Mouse (Mus musculus) testis, postnatal 10 days (tissue): ENCODE measurements at regions not wholly inside any gene's neighbourhood (a gene's known extent, or its start where the extent isn't known, plus 50 kb on each side); places are given as distances from the start of the nearest gene placed in this dataset.
A peak's percentile ranks its signal among the peaks of the same experiment; 100 is the strongest.

Experiments used
- DNase-seq: peaks from one replicate; pipeline ENCODE4 v3.0.0; 2021; ENCODE audit warnings: low spot score

DNA sequence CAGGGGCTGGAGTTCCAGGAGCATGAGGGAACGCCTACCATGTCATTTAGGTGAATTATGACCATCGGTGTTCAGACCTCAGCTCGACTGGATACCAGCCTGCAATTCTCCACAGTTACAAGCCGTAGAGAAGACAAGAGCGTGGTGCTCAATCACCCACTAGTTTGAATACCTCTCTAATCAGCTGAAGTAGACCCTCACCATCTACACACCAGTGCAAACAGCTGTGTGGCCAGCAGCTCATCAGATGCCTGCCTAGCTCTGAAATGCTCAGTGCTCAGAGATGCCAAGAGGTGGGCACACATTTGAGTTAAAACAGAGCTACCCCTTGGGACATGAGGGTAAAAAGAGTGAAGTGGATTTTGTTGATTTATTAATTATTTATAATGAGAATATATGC, 660.2 kb downstream of the Magi1 start:
- no peak for DNase-seq

DNA sequence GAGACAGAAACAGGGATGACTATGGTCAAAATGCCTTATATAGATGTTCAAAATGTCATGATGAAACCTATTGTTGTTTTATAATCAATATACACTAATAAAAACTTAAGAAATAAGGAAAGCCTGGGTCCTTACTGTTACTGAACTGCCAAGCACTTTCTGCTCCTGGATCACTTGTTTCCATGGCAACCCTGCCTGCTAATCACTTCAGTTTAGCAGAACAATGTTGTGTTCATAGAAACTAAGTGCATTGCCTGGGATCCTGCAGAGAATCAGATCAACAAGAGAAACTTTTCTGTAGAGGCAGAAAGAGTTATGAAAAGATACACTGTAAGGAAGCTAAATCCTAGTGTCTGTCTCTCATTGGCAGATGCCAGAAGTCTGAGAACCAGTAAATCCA, 666.8 kb downstream of the Magi1 start:
- no peak for DNase-seq

GRCm38 (mm10) chr6:93600376-93600775, 657.1 kb upstream of the Adamts9 start:
- DNase-seq, result peak; percentile 50

DNA sequence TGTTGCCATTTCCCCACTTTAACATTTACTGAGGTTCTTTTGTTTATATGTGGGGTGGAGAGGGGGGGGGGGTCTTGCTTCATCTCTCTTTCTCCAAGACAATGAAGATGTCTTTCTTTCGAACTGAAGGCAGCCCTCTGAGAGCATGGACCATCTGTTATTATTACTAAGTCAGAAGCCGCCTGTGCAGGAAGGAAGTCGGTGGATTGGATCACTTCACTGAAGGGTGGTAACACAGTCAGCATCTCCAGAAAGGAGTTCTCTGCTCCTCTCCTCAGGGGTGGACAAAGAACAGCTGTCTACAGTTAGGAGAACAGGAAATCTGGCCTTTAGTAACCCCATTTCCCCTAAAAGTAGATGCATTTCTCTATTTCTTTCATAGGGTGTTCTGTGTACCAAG, 656.1 kb upstream of the Adamts9 start:
- no peak for DNase-seq

- DNase-seq, result no peak
Observed at GRCm38 (mm10) chr6:93589935-93590334, 646.6 kb upstream of the Adamts9 start.

GRCm38 (mm10) chr6:93586871-93587270, 643.6 kb upstream of the Adamts9 start:
- no peak for DNase-seq

- DNase-seq, result no peak
Observed at GRCm38 (mm10) chr6:93581141-93581540, 637.8 kb upstream of the Adamts9 start.

GRCm38 (mm10) chr6:93580716-93581115, 637.4 kb upstream of the Adamts9 start:
- DNase-seq, result no peak

- DNase-seq, result no peak
Observed at GRCm38 (mm10) chr6:93575249-93575648, 632.0 kb upstream of the Adamts9 start.

GRCm38 (mm10) chr6:93573679-93574635, 630.7 kb upstream of the Adamts9 start:
- no peak for DNase-seq

GRCm38 (mm10) chr6:93569866-93570265, 626.6 kb upstream of the Adamts9 start:
- DNase-seq, result no peak

- no peak for DNase-seq
Observed at GRCm38 (mm10) chr6:93569211-93569610, 625.9 kb upstream of the Adamts9 start.

- no peak for DNase-seq
Observed at GRCm38 (mm10) chr6:93566661-93567060, 623.4 kb upstream of the Adamts9 start.

GRCm38 (mm10) chr6:93548311-93548710, 605.0 kb upstream of the Adamts9 start:
- no peak for DNase-seq

- no peak for DNase-seq
Observed at GRCm38 (mm10) chr6:93544246-93544645, 601.0 kb upstream of the Adamts9 start.

DNA sequence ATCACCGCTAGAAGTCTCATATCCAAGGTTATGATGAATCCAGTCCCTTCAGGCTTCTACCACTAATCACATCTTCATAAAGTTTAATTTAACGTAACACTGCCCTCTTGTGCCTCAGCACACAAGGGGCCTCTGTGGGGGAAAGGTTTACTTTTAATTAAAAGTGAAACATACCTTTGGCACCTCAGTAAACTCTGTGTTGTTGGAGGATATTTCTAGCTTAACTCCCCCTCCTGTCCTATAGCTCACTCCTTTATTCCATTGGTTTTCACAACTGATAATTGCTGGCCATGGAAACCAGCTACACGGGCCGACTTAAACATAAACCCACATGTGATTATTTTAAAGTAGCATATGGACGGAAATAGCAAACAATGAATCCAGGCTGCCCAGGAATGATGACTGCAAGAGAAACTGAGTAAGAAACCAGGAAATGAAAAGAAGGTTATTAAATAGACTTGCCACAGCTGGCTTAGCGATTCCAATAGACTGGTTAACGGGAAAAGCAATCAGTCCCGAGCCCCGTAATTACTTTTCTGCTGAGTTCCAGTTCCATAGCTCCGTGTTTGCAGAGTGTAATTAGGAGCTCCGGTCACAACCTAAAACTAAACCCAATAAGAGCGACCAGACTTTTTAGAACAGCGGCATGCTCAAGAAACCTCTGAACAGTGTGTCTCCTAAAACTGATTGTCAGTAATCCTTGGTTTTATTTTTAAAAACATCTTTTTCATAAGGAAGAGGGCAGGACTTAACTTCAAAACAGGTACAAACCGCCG, 600.2 kb upstream of the Adamts9 start:
- no peak for DNase-seq

- no peak for DNase-seq
Observed at GRCm38 (mm10) chr6:93539583-93539982, 596.3 kb upstream of the Adamts9 start.

- DNase-seq, result no peak
Observed at GRCm38 (mm10) chr6:93539171-93539570, 595.9 kb upstream of the Adamts9 start.

- DNase-seq, result no peak
Observed at GRCm38 (mm10) chr6:93537971-93538370, 594.7 kb upstream of the Adamts9 start.

GRCm38 (mm10) chr6:93537126-93537525, 593.8 kb upstream of the Adamts9 start:
- DNase-seq, result no peak

DNA sequence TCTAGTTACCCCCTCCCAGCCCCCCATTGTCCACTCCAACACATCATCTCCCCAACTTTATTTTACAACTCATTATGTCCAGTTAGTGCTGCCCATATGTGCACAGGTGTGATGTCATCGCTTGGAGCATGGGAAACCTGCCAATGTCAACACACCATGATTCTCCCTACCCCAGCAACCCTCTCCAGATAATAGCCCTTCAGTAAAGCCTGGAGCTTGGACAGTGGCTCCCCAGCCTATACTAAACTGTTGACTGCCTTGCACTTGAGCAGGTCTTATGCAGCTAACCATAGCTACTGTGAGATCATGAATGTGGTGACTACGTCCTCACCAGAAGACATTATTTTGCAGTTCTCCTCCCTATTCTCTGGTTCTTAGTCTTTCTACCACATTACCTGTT, 570.5 kb upstream of the Adamts9 start:
- no peak for DNase-seq

GRCm38 (mm10) chr6:93509857-93510256, 566.6 kb upstream of the Adamts9 start:
- DNase-seq, result no peak

- no peak for DNase-seq
Observed at GRCm38 (mm10) chr6:93497824-93498223, 554.5 kb upstream of the Adamts9 start.
